In genomic region chr1:91819237-91819636, GRCm38 (mm10) we compare ENCODE assay signal across 9 mouse cellular contexts. TPM values are rescaled to one million over a fixed set of nuclear protein-coding genes. Genes with fewer than 3 reads are reported as not detected.
DNase-seq lines count a peak whose midpoint lies in the region; ATAC-seq and TF ChIP-seq lines count a peak whose summit lies in the region.
"Had no signal": no experiment of that assay in that cellular context is flagged by ENCODE, and none has a peak within 500 bp of the region (broad histone marks: within the 10 kb centered on the region; RNA-seq: fewer than 3 reads in every experiment).

No protein-coding gene starts in this region.

- no peaks in the 10 kb centered on the region for H3K36me3 ChIP-seq in G1E (replicated peaks)

- no peaks in the 10 kb centered on the region for H3K4me1 ChIP-seq in G1E (ENCODE audit: insufficient read depth, low read depth, low read length)

- H3K27ac ChIP-seq in layer of hippocampus, adult 2 months, result no peak overlapping the region

- TF ChIP-seq CTCF in layer of hippocampus, adult 2 months (conservative IDR thresholded peaks at IDR 0.05), result peak; percentile 62
- TF ChIP-seq CTCF in G1E (IDR thresholded peaks at IDR 0.05; ENCODE audit: low read depth, low read length), result peak; percentile 65

- intact Hi-C loops in gastrocnemius, postnatal 14 days (cut with DNase I; ENCODE audit: low total_unique reads), result no loop called here
- intact Hi-C loops in heart, postnatal 36 days (cut with DNase I), result no loop called here

- H3K9me3 ChIP-seq in G1E (replicated peaks), result no peaks in the 10 kb centered on the region

- no peak overlapping the region for H3K4me3 ChIP-seq in layer of hippocampus, adult 2 months
- no peak overlapping the region for H3K4me3 ChIP-seq in G1E (ENCODE audit: low read depth, low read length)

- no peak for ATAC-seq in CD4-positive, CD25-positive, alpha-beta regulatory T cell, adult 4 months
- no peak for ATAC-seq in G1E (ENCODE audit: extremely low read depth, insufficient number of reproducible peaks, low FRiP score, poor library complexity, severe bottlenecking)
- no peak for ATAC-seq in megakaryocyte, adult 5-6 weeks (ENCODE audit: poor library complexity, severe bottlenecking)

- H3K27me3 ChIP-seq in G1E (ENCODE audit: insufficient read depth, low read length), result peaks cover 21% of the 10 kb centered on the region

- DNase-seq in CD4-positive, CD25-positive, alpha-beta regulatory T cell, adult 2 months (ENCODE audit: low read depth, low spot score), result peak; percentile 13
- DNase-seq in layer of hippocampus, adult 2 months (ENCODE audit: low spot score in 2 of 2), result no peak
- DNase-seq in layer of hippocampus, postnatal 36 days, result no peak
- DNase-seq in G1E (ENCODE audit: low spot score), result no peak
- peak; percentile 45 for DNase-seq in gastrocnemius, postnatal 14 days
- no peak for DNase-seq in heart, postnatal 36 days
- DNase-seq: cerebellum, adult 9-11 months had no signal

RNA-seq across cellular contexts. Expression of gene Twist2, which starts 18.0 kb away (rescaled TPM):
- not detected for polyA plus RNA-seq in CD4-positive, CD25-positive, alpha-beta regulatory T cell, adult 4 months (2017; shearing (Covaris generic))
- total RNA-seq in layer of hippocampus, adult 2 months (2021), result 1 to 10 TPM; 1.0 to 1.5 TPM
- total RNA-seq in layer of hippocampus, postnatal 36 days (2021), result 1 to 10 TPM; 1.0 to 1.7 TPM
- total RNA-seq in G1E (2014; fragmentation: Nextera tagmentation) (not detected in 2 replicates), G1E (2017) (0.05 and 0.12 TPM in 2 replicates)
- polyA plus RNA-seq in G1E (2012), result not detected in 2 replicates
- 1 to 10 TPM; 2.0 to 2.5 TPM for total RNA-seq in gastrocnemius, postnatal 14 days (2021)
- total RNA-seq in megakaryocyte, adult 5-6 weeks (2015), result not detected in 2 replicates
- not detected in 2 replicates for total RNA-seq in megakaryocyte, adult 5-6 weeks (2017)
- total RNA-seq in heart, postnatal 36 days (2021), result 1 to 10 TPM; 1.1 to 1.7 TPM

Comparison
In these comparisons a context has a peak if more than half of its experiments do, and no peak if none do; other contexts are left out.
1. DNase-seq: peak in CD4-positive, CD25-positive, alpha-beta regulatory T cell, adult 2 months (single experiment) and gastrocnemius, postnatal 14 days (single experiment); none in layer of hippocampus, adult 2 months (0 of 2), layer of hippocampus, postnatal 36 days (0 of 2), G1E (single experiment) and heart, postnatal 36 days (0 of 2).